Mouse (Mus musculus) regulatory T cell (primary cell): Measurements from ENCODE around the gene Olfr1040.
"Not testable (repeated sequence)": the region's sequence is repeated elsewhere in the genome, so short reads cannot be mapped to it uniquely, and the experiment has no call there.

Experiments used
- in situ Hi-C: fragments of 300-600 bp; cut with MboI, MseI; formaldehyde crosslinking; loops from one replicate; pipeline ENCODE4 v1.15.1; 2025; ENCODE audit warnings: high pct_unique_total_duplicates

Gene Olfr1040

DNA sequence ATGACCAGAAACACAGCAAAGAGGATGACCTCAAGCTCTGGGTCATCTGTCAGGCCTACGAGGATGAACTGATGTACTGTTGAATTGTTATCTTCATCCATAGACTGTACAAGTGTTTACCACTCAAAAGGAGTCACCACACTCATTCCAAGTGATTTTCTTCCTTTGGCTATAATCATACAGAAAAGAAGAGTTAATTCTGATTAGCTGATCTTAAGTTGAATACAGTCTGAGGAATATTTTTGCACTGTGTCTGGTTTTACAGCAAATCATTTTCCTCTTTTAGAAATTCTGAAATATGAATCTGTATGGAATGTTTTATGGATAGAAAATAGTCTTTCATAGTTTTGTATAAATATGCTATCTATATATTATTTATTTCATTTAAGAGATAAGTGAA lies at the start of gene Olfr1040:
Gene Olfr1040 (minus strand): TSS at position 101 of the 400 bp plus-strand sequence.
- in situ Hi-C loops = no loop called here

- in situ Hi-C loops = no loop called here
Observed at GRCm38 (mm10) chr2:86195863-86196262, 49.3 kb upstream of the Olfr1040 start.

DNA sequence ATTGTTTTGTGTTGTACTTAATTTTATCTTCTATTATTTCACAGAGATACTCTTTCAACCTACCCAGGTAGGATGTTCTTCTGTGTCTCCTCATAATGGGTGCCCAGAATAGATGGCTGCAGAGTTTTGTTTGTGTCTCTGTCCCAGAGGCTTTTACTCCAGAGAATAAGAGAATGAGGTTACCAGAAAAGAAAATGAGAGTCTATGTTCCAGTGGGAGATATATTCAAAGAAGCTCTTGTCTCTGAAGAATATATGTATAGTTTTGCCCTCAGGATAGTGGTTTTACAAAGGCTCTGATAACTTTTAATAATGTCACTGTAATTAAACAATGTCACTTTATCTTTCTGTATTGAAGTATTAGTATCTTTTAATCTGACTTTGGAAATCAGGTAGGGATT lies 39.1 kb upstream of the Olfr1040 start, which contains the start of gene Olfr52:
Gene Olfr52 (minus strand): TSS at position 101 of the 400 bp plus-strand sequence.
- in situ Hi-C loops = no loop called here

DNA sequence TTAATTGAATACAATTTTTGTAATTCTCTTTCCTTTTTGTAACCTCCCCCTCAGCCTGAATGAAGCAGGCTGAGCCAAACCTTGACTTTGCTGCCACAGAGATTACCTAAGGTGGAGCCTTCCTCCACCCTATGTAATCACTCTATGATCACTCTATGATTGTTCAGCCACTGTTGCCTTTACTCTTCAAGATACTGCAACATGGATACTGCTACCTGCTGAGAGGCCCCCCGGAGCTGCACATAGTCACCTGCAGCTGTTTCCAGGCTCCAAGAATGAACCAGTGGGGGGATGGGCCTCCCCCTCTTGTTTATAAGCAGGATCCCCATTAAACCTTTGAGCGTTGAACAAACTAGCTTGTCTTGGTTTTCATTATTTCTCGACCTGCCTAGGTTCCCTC lies 33.4 kb upstream of the Olfr1040 start:
- in situ Hi-C loops = no loop called here

- in situ Hi-C loops = no loop called here
Observed at GRCm38 (mm10) chr2:86177720-86178119, 31.2 kb upstream of the Olfr1040 start, which contains the start of gene Olfr1044. TSS of gene Olfr1044 (minus strand) at chr2:86177820.

DNA sequence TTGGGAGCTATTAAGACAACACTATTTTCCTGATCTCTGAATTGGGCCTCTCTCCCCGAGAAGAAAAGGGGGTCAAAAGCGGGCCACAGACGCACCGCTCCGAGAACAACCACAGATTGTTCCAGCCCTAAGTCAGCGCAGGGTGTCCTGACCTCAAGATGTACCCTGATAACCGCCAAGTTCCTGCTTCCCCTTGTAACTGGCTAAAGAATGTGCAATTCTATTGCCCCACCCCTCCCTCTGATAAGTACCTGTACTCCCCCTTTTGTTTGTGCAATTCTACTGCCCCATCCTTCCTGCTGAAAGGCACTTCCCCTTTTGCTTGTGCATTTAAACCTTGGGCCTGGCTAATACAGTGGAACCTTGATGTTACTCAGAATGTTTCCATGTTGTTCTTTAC lies 28.9 kb upstream of the Olfr1040 start:
- in situ Hi-C loops = not testable (repeated sequence)

- in situ Hi-C loops = no loop called here
Observed at GRCm38 (mm10) chr2:86167422-86167821, 20.9 kb upstream of the Olfr1040 start, which contains the start of gene Olfr1043. TSS of gene Olfr1043 (minus strand) at chr2:86167522.

DNA sequence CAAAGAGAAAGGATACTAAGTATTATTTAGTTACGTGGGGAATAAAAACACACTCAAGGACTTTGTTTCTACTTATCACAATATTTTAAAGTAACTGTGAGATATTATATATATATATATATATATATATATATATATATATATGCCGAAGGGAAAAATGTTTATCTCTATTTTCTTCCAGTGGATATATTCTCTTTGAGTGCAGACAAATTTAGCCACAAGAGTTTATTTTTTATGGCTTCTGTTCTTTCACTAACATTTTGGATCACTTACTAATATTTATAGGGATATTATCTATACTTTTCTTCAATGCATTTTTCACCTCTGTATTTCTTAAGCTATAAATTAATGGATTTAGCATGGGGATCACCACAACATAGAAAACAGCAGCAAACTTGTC lies 15.2 kb upstream of the Olfr1040 start, which contains the start of gene Olfr1042:
Gene Olfr1042 (minus strand): TSS at position 101 of the 400 bp plus-strand sequence.
- in situ Hi-C loops = no loop called here

GRCm38 (mm10) chr2:86135828-86136227 lies 10.7 kb downstream of the Olfr1040 start, which contains the start of gene Olfr1039:
TSS of gene Olfr1039 (minus strand) at chr2:86135928.
- in situ Hi-C loops = no loop called here
